Mouse (Mus musculus): ENCODE measurements around the gene Prss16. TPM values are rescaled to one million over a fixed set of nuclear protein-coding genes. Genes with fewer than 3 reads are reported as not detected.

The Prss16 gene
- total RNA-seq, 2 experiments from 2014 or later = not detected

DNA sequence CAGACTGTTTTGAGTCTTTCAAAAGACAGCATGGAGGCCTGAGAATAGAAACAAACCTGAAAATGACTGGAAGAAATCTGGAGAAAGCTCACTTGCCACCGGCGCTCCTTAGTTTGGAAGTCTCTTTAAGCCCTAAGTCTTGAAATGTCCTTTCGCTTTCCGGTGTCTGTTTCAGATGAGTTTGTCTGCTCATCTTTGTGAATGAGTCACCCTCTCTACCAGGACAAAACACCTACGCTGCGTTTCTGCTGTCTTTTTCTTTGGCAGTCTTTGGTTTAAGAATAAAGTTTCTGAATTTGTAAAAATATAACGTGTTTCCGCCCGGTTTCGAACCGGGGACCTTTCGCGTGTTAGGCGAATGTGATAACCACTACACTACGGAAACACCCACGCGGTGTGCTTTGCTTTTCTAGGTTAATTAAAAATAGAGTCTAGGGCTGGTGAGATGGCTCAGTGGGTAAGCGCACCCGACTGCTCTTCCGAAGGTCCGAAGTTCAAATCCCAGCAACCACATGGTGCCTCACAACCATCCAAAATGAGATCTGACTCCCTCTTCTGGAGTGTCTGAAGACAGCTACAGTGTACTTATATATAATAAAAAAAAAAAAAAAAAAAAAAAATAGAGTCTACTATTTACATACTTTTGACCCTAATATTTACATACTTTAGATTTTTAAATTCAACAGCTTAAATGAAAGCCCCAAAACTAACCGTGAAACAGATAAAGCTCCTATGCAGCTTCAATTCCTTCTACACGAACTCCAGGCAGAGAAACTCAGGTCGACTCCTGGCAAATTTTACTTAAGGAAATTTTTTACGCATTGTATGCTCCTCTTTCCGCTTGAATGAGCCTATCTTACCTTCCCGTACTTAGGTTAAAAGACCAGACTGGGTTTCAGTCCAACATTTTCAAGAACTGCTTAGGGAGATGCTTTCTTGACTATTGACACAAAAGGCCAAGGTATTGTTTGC lies 6.2 kb upstream of the Prss16 start:
- peak; percentile 49 for DNase-seq
- intact Hi-C loops (cut with DNase I; ENCODE audit: low total_unique reads) = loop anchor here (5.0 to 10.0 kb wide), 2 partner anchors 33 to 161 kb away; partner anchors contain the start of gene Pom121l2

DNA sequence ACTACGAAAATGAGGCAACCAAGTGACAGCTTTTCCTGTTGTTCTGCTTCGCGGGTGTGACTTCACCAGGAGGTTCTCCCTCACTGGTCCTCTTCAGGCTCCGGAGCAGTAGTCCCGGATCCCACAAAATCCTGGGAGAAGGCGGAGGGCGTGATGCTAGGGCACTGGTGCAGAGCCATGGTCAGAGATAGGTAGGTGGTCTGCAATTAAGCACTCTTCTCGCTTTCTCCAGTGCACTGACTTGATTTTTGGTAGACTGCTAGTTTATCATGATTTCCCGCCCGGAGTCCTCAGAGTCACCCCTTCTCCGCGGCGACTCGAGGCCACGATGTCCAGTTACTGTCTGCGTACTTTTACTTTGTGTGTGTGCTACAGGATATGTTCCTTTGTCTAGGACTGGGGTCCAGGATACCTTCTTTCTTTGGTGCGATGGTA lies 4.9 kb upstream of the Prss16 start:
- intact Hi-C loops (cut with DNase I; ENCODE audit: low total_unique reads) = loop anchor here (10.0 kb wide), 1 partner anchor 160 kb away; no protein-coding TSS in a partner anchor

DNA sequence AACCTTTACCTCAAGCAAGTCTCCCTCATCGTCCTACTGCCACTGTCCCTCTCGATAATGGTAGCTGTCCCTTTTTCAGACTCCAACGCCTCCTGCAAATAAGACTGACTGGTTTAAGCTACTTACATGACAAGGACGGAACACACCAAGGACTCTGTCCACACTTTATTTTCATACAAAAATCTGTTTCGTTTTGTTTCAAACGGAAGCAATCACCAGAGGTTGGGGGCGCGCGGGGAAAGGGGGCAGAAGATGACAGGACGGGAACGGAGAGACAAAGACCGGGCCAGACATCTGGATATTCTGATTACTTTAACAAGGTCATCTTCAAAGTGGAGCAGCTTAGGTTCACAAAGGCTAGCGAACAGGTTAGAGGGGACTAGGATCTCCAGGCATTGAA lies 4.2 kb upstream of the Prss16 start:
- DNase-seq = no peak
- intact Hi-C loops (cut with DNase I; ENCODE audit: low total_unique reads) = loop anchor here (10.0 kb wide), 1 partner anchor 159 kb away; no protein-coding TSS in a partner anchor

More for the DNA sequence above, 4.9 kb upstream of the Prss16 start:
- no peak for DNase-seq

DNA sequence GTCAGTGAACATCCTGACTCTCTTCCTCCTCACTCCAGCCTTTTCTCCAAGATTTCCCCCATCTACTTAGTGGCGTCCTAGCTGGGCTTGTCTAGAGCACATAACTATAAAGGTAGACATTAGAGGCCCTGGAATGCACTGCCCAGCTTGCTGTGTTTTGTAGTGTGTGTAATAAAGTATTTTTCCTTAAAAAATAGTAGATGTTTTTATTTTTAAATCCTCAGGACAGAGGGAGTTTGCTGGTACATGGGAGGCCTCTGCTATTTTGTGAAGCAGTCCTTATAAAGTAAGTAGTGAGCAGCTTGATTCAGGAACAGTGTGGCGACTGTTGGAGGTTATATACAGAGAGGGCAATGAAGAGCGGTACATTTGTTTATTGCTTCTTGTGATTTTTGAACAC lies 835 bp downstream of the Prss16 start:
- no peak for DNase-seq
- intact Hi-C loops (cut with DNase I; ENCODE audit: low total_unique reads) = no loop called here

DNA sequence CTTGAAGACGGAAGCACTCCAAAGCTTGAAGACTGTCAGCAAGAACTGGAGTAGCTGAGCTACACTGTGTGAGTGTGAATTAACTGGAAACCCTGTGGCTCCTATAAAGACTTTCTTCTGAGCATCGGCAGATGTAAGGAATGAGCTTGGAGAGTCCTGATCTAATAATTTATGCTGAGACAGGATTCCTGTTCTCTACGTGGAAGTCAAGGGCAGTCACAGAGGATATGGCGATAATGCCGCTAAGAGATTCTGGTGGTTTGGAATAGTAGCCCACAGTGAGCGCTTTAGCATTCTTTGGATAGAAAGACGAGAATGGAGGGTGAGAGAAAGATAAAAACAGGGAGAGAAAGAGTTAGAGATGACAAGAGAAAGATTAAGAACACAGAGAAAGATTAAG lies 1.7 kb downstream of the Prss16 start:
- DNase-seq = no peak
- intact Hi-C loops (cut with DNase I; ENCODE audit: low total_unique reads) = no loop called here

DNA sequence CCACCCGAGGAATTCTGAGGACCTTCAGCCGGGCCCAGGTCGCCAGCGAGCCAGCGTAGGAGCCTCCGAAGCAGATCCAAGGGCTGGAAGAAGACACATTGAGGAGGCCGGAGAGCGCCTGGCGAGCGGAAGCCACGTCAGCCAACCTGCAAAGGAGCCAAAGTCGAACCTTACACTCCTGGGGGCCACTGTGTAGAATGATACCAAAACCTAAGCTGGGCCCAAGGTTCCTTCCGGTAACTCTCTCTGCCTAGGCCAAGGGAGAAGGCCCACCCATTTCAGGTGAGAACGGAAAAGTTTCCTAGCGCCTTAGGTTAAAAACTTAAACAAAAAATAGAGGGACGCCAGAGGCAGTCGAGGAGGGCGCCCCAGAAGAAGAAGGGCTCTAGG lies 2.4 kb downstream of the Prss16 start:
- no peak for DNase-seq
- intact Hi-C loops (cut with DNase I; ENCODE audit: low total_unique reads) = no loop called here

DNA sequence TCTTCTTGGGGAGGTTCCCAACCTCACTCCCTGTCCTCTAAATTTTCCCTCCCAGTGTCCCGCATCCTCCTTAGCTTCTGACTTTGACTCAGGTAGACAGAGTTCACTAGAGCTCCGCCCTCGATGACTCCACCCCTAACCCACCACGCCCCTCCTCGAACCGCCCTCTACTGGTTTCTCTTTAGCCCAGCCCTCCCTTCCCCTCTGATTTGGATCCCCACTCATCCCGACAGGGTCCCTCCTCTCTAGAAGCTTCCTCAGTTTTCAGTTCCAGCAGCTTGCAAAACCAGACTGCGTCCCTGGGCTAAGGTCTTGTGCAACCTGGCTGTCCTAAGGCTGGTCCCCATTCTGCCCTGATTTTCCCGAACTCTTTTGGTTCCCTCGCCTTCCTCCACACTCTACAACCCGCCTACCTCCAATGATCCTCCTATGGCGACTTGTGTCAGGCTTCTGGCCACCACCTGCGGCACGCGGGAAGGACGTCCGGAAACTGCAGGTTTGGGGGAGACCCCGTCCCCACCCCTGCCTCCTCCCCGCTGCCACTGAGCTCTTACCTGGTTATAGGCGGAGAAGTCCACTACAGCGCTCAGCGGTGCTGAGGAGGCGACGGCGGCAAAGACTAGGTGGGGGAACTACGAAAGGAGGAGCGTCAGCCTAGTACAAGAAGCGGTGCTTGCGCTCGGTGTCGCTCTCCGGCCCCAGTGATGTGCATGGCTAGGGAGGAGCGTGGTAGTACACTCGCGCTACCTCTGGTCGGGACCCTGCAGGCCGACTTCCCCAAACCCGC lies 3.0 kb downstream of the Prss16 start:
- intact Hi-C loops (cut with DNase I; ENCODE audit: low total_unique reads) = no loop called here
- no peak for DNase-seq

DNA sequence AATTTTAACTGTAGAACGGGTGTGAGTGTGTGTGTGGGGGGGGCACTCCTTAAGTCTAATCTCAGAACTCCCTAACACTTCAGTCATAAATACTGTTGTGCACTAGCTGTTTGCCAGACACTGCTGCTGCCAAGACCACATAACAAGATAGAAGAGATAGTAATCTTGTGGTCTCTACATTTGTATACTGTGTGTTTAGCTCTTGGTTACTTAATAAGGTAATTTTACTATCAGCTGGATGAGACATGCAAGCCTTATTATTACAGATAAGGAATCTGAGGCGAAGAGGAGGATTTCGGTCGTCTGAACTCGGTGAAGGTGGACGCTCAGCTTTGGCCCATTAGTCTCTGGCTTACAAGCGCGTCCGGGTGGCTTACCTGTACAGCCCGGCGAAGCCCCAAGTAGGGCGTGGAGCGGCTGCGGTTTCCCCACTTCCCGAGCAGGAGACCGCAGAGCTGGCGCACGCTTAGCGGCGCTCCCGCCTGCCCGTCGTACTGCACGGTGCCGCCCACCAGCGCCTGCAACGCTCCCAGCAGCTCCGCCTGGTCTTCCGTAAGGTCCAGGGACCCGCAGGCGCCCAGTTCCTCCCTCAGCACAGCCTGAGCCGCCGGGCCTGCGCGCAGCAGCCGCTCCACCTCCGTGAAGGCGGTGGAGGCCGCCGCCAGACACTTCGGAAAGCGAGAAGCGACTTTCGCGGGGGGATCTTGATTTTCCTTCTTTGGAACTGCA lies 3.8 kb downstream of the Prss16 start:
- intact Hi-C loops (cut with DNase I; ENCODE audit: low total_unique reads) = no loop called here
- DNase-seq = peak; percentile 37

DNA sequence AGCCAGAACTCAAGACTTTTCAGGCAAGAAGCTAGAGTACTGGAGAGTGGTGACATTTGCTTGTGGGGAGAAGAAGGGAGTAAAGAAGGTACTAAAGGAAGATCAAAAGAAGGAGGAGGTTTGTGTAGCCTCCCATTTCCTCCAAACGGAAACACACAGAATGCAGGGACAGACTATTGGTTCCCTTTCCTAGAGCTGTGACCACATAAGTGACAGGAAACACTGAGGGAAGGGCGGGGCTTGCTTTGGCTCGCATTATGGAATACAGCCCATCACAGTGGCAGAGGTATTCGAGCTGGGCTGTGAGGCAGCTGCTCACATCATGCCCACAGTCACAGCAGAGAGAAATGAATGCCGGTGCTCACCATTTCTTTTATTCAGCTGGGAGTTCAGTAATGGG lies 7.7 kb downstream of the Prss16 start:
- intact Hi-C loops (cut with DNase I; ENCODE audit: low total_unique reads) = no loop called here
- no peak for DNase-seq

DNA sequence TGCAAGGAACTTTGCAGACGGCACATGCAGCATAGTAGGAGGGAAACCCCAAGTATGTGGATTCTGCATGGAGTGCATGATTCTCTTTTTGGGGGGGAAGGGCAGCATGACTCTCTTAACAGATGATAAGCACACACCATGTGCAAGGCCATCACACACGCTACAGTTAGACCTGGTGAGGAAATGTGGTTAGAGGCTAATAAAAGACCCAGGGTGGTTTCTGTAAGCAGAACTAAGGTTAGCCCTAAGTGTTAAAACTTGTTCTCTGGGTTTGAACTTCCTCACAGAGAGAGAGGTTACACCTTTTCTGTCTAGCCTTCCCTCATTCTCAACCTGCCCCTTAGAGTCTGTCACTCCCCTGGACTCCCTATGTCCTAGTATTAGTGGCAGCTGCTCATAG lies 8.2 kb downstream of the Prss16 start:
- intact Hi-C loops (cut with DNase I; ENCODE audit: low total_unique reads) = no loop called here
- DNase-seq = no peak

DNA sequence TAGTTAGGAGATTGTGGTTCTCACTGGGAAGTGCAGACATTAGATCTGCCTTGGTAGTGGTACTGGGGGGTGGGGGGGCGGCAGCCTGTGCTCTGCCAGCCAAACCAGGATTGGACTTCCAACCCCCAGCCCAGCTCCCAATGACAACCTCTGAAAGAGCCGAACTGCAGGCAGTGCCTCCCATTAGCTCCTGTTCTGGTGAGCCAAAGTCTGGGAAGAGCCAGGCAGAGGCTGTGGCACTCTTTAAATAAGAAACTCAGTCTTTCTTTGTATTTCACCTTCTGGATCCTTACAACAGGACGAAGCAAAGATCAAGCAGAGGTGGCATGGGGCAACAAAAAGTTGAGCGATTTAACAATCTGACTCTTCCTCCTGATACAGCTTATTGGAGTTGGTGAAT lies 10.4 kb downstream of the Prss16 start:
- intact Hi-C loops (cut with DNase I; ENCODE audit: low total_unique reads) = no loop called here
- no peak for DNase-seq

DNA sequence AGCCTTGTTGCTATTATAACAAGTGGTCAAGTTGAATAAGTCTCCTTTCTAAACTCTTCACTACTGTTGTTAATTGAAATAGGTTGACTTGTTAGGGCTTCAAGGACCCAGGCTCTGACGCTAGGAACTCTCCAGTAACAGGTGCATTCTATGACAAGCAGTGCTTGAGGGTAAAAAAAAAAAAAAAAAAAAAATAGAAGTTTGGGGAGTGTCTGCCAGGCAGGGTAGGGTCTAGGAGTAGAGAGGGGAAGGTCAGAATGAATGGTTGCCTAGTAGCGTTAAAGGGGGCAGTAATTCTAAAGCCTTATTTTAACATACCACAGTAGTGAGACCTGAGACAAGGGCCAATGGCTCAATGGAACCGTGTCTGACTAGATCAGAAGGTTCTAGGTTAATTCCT lies 11.1 kb downstream of the Prss16 start:
- intact Hi-C loops (cut with DNase I; ENCODE audit: low total_unique reads) = no loop called here

DNA sequence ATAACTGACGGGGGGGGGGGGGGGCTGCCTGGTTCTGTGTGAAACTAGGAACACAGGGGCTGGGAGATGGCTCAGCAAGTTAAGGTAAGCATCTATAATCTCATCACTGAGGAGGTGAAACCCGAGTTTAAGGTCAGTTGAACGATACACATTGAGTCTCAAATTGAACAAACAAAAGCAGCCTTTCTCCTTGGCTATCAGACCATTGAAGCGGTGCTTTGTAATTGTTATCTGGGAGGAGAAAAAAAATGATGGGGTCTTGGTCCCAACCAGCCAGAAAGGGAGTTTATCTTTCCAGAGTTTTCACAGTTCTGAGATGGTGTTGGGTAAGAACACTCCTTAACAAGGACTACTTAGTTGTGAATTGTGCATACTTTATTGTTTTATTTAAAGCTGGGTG lies 11.7 kb downstream of the Prss16 start:
- no peak for DNase-seq
- intact Hi-C loops (cut with DNase I; ENCODE audit: low total_unique reads) = no loop called here

More for the DNA sequence above, 11.1 kb downstream of the Prss16 start:
- DNase-seq = no peak

DNA sequence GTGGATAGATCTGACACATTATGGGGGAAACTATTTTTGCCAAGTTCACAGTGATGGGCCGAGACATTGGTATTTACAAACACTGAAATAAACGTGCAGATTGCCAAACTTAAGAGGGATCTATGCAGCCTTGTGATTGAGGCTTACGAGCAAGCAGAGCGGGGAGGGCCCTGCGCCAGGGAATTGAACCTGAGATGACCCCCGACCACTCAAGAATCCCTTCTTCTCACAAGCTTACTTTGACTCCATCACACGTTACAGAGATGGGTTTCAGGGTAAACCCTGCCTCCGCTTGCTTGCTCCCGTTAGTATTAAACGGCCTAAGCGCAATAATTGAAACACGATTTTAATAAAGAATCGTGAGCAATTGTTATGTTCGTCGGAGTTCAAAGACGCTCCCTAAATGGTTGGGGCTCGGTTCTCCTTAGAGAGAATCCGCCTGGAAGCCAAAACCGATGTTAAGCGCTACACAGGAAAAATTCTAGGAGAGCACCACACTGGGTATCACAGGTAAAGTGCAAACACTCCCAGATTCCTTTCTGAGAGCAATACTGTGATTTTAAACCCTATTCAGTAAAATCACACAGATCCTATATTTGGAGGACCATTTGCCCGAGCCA lies 12.2 kb downstream of the Prss16 start:
- no peak for DNase-seq
- intact Hi-C loops (cut with DNase I; ENCODE audit: low total_unique reads) = no loop called here

DNA sequence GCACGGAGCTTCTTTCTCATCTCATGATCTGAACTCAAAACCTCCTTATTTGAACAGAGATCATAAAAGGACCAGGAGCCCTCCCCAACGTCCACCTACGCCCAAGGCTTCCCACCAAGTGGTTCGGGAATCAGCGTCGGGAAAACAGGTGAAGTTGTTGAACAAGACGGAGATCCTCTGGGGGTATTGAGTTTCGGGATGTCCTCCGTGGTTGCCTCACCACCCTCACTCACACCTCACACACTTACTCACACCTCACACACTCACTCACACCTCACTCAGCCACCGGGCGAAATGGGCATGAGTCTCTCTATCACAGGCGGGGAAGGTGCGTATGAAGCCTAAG lies 12.7 kb downstream of the Prss16 start:
- intact Hi-C loops (cut with DNase I; ENCODE audit: low total_unique reads) = no loop called here
- DNase-seq = no peak

DNA sequence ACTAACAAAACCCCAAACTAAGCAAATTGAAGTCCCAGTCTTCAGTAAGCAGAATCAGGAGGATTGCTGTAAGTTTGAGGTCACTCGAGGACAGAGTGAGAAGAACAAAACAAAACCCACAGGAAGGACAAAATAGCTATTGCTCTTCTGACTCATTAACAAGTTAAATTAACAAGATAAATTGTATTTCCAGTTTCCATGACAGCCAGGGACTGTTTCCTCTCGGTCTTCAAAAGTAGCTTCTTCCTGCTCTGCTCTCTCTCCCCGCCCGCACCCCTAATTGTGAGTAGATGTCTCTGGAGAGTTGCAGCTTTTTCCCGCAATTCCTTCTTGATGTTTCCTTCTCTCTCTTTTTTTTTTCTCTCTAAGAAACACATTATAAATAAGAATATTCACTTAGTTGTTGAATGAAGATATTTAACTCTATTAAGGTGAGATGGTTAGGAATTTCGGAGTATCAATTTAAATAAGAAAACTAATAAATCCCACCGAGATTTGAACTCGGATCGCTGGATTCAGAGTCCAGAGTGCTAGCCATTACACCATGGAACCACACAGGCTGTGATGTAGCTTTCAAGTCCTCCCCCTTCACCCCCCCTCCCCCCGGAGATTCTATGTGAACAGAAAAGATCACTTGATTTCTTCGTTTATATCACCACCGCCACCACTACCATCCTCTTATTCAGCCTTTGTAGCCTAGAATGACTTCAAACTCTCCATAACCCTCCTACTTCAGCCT lies 13.3 kb downstream of the Prss16 start:
- DNase-seq = no peak
- intact Hi-C loops (cut with DNase I; ENCODE audit: low total_unique reads) = no loop called here

DNA sequence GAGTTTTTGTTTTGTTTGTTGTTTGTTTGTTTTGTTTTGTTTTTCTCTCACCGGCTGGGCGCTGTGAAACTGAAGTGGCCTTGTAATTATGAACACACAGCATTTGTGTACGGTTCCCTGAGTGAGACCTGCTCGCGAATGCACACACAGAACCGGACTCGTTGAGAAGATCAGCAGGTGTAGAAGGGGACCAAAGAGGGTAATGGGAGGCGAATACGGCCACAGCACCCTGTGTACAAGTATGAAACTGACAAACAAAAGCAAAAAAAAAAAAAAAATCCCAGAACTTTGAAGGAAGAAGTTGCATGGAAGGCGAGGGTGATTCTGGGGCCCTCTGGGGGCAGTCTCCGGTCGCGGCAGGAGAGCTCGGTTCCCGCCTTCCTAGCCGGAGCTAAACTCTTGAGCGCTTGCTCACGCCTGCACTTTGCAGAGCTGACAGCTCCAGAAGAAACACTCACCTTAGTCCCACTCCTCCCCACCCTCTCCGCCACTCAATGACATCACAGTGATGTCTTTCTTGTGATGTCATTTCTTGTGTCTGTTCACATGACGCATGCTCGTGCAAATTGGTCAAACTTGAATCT lies 14.1 kb downstream of the Prss16 start:
- intact Hi-C loops (cut with DNase I; ENCODE audit: low total_unique reads) = no loop called here
- DNase-seq = no peak

DNA sequence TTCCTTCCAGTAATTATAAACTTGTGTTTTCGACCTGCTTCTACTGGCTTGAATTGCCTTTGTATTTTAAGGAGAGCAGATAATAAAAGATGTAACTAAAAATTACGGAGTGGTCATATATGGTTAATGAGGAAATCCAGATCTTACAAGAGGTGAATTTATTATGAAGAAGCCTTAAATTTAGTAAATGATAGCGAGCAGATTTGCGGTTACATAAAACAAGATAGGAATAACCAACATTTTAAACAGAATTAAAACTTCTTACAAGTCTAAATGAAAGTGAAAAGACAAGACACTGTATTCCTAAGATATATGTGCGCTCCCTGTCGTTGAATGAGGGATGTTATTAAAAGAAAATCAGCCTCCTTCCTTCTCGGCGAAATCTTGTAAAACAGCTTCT lies 14.6 kb downstream of the Prss16 start:
- no peak for DNase-seq
- intact Hi-C loops (cut with DNase I; ENCODE audit: low total_unique reads) = no loop called here

Measured in gastrocnemius, postnatal 14 days (tissue).